Mouse (Mus musculus): ENCODE results near the gene Stk38.
"Not testable (repeated sequence)": the region's sequence is repeated elsewhere in the genome, so short reads cannot be mapped to it uniquely, and the experiment has no call there.

Stk38 gene

DNA sequence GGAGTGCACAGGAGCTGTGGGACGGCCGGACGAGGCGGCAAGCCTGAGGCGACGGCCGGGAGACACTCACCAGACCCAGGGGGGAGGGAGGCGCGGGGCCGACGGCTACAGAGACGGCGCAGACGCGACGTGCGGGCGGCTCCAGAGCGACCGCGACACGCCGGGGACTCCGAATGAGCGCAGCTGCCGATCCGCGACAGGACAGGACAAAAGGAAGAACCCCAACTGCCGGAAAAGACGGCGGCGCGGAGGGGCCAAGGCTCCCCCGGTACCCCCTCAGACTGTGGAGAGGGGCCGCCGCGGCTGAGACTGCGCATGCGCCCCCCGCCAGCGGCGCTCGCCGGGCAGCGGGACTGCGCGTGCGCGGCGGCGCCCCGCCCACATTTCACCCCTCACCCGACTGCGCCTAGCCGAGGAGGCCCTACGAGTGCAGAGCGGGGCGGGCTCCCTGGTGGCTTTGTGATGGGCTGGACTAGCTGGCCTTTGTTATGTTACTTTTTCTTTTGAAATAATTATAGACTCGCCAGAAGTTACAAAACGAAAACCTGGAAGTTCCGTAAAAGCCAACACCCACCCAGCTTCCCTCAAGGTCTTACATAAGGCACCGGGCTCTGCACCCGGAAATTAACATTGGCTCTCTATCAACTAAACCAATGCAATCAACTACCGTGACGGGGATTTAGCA, at the start of gene Stk38:
Gene Stk38, minus strand, starts transcription at position 355 of the 685 bp plus-strand sequence.
- DNase-seq: peak; percentile 90

GRCm38 (mm10) chr17:29057361-29057890, 49.6 kb upstream of the Stk38 start:
- DNase-seq: no peak

- peak; percentile 56 for DNase-seq
Measured at GRCm38 (mm10) chr17:29056699-29057151, 48.9 kb upstream of the Stk38 start.

- no peak for DNase-seq
Measured at GRCm38 (mm10) chr17:29056207-29056606, 48.4 kb upstream of the Stk38 start.

DNA sequence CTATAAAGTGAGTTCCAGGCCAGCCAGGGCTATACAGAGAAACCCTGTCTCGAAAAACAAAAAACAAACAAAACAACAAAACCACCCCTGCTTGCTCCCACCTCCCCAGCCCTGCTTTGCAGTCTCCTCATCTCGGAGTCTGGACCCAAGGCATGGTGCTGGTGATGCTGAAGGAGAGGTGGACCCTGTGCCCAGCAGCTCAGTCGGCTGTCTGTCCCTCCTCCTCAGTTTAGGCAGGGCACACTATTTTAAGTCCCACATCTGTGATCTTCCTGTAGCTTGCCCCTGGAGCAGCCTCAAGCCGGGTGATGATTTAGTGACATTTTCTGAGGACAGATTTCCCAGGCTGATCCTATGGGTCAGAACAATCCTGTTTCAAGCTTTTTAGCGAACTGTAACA, 47.8 kb upstream of the Stk38 start:
- no peak for DNase-seq

GRCm38 (mm10) chr17:29054429-29054828, 46.6 kb upstream of the Stk38 start:
- DNase-seq: no peak

GRCm38 (mm10) chr17:29053841-29054240, 46.0 kb upstream of the Stk38 start:
- DNase-seq: no peak

- no peak for DNase-seq
Measured at GRCm38 (mm10) chr17:29053067-29053466, 45.3 kb upstream of the Stk38 start.

GRCm38 (mm10) chr17:29050791-29051190, 43.0 kb upstream of the Stk38 start:
- no peak for DNase-seq

DNA sequence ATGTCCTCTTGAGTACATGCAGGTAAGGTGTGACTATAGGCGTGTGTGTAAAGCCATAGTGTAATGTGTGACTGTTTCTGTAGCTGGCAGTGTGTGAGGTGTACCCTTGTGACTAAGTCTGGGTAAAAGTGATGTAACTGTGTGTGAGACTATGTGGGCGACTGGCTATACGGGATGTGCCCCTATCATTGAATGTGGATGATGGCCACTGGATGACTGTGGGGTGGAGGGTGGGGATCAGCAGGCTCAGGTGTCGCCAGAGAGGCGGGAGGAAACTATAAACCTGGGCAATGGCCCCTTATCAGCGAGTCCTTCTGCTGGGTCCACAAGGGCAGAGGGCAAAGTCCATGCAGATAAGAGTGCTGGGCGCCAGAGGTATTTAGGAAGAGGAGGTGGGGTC, 42.1 kb upstream of the Stk38 start:
- DNase-seq: no peak

DNA sequence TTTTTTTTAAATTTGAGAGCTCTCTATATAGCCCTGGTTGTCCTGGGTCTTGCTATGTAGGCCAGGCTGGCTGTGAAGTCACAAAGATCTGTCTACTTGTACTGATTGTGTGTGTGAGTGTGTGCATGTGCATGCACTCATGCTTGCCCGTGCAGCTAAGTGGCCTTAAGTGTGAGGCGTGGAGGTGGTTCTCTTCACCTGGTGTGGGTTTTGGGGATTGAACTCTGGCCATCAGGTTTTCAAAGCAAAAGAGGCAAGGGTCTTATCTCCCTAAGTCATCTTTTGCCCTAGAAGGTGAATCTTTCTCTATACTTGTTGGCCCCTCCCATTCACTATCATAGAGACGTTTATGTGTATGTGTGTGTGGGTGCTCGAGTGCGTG, 41.7 kb upstream of the Stk38 start:
- no peak for DNase-seq

DNA sequence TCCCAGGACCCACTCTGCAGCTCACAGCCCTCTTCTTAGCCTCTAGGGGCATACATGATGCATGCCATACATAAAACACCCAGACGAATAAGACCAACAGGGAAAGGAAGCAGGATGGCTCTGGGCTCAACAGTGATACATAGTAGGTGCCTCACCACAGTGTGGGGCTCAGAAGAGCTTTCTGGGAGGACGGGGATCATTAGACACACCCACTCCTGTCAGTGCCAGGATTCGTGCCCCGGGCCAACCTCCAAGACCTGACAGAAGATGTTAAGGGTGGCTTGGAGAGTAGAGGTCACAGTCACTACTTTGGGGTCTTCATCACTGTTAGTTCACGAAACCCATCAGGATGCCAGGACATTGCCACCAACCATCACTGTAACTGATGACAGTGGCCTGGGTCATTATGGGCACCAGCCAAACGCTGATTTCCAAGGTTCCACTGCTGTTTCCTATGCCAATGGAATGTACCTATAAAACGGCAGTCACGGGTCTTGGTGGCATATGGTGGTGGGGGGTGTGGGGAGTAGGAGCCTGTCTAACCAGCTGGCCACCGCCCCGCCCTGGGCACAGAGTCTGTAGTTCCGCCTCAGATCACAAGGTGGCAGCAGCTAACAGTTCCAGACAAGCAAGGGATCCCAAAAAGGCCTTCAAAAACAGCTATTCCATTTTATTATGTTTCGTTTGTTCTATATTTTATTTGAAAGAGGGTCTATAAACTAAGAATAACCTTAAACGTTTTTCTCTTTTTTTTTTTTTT, 41.1 kb upstream of the Stk38 start:
- peak; percentile 81 for DNase-seq

DNA sequence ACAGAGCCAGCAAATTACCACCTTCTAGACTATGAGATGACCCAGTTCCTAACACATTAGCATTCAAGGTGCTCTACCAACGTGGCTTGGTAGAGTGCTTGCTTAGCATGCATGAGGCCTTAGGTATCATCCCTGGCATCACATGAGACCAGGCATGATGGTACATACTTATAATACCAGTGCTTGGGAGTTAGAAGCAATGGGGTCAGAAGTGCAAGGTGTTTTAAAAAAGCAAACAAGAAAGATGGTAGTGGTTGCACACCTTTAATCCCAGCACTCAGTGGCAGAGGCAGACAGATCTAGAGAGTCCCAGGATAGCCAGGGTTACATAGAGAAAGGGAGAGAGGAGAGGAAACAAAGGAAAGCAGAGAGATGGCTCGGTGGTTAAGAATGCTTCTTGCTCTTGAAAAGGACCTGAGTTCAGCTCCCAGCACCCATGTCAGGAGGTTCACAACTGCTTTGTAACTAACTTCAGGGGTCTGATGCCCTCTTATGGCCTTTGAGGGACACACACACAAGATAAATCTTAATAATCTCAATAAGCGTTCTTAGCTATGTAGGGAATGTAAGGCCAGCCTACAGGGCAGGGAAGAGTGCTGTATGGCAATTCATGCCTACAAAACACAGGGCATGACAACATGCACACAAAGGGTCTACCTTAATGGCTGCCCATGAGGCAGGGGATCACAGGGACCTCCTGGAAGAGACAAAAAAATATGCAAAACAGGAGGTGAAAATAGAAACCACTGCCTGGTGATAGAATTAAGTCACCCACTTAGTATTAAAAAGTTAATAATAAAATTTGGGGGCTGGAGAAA, 40.1 kb upstream of the Stk38 start:
- DNase-seq: no peak

GRCm38 (mm10) chr17:29046863-29047262, 39.1 kb upstream of the Stk38 start:
- DNase-seq: no peak

DNA sequence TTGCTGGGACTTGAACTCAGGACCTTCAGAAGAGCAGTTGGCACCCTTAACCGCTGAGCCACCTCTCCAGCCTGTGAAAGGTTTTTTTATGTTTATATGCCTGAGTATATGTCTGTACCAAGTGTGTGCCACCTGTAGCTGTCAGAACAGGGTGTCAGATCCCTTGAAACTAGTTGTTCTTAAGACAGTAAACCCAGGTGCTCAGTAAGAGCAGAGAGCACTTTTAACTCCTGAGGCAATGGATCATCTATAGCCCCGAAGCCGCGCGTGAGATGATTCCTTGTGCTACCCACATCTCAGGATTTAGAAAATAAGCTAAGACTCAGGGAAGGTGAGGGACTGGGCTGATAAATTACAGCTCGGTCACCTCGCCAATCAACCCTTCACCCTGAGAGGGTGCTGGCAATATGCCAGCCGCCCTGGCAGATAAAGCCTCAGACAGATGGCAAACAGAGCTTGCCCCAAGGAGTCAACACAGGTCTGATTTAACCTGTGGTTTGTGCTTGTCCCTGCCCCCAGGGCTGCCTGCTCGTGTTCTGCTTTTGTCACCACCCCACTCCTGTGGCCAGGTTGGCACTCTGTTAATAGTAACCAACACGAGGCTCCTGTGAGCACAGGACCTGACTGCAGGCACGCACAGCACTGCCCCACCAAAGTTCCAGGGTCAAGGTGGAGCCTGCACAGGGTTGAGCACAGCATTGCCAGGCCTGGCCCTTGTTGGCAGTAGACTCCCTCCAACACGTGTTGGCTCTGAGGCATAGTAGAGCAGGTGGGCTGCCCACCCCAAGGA, 38.1 kb upstream of the Stk38 start:
- DNase-seq: no peak

GRCm38 (mm10) chr17:29044925-29045319, 37.1 kb upstream of the Stk38 start:
- peak; percentile 62 for DNase-seq

DNA sequence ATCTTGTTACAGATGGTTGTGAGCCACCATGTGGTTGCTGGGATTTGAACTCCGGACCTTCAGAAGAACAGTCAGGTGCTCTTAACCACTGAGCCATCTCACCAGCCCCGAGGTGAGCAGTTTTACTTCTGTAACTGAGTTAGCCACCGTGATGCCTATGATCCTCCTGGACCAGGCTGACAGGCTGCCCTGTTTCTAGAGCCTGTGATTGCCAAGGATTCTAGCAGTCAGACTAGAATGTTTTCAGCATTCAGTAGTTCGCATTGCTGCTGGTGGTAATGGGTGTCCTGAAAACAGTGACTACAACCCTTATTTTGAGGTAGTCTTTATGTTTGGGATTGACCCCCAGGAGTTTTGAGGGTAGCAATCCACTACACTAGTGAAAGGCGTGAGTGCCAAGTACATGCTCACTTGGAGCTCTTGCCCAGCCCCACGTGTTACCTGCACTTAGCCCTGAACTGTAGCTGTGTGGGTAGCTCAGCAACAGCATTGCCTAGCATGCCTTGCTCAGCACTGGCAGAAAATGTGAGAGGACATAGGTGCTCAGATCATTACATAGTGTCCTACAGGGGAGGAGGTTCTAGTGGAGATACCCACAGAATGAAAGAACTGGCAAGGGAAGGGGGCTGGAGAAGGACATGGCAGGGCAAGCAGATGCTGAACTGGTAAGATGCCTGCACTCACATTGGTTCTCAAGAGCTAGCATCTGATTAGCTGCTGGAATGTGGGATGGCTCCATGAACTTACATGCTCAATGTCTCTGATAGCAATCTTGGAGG, 36.5 kb upstream of the Stk38 start:
- DNase-seq: no peak

- no peak for DNase-seq
Measured at GRCm38 (mm10) chr17:29043583-29043982, 35.8 kb upstream of the Stk38 start.

DNA sequence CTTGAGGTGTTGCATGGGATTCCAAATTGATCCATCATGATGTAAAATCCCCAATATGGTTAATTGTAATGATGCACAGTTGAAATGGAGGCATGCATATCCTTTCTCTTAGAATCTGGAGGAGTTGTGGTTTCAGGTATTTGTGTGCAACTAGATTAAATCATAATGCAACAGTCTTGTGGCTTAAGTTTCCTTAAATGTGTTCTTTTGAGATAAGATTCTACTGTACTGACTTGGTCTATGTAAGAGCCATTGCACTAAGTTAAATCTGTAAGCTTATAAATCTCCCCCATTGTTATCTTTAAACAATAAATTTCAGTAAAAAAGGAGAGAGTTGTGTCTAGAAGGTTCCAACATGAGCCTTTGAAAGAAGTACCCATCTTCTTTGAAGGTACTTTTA, 34.8 kb upstream of the Stk38 start:
- no peak for DNase-seq

GRCm38 (mm10) chr17:29041632-29042031, 33.8 kb upstream of the Stk38 start:
- DNase-seq: not testable (repeated sequence)

DNA sequence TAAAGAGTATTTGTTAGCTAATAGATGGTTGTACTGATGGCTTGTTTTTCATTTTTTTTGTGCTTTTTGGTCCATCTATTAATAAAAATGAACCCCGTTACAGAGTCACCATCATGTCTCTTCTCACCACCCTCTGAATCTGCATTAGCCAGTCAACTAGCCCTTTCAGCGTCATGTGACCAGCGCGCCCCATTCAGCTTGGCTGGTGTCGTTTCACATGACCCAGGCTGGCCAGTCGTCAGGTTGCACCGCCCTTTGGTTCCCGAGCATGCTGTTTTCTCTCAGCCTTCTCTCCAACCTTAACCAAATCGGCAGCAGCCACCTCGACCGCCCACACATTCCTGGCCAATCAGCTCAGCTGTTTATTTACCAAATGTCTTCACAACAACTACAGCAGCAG, 31.6 kb upstream of the Stk38 start:
- no peak for DNase-seq

DNA sequence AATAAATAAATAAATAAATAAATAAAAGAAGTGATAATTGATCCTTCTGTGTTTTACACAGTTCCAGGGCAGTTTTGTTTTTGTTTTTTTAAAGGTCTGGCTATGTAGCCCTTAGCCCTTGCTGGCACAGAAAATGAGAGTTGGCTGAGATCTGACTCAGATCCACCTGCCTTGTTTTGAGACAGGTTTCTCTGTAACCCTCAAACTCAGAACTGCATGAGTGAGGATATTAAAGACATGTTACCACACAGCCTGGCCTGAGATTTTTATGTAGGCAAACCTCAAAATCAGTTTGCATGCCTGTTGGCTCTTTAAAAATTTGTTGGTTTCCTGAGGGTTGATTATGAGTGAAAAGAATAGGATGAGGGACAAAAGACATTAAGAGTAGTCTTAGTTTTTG, 27.7 kb upstream of the Stk38 start:
- DNase-seq: no peak

Measured in embryo, embryonic 11 days (tissue).